Mouse (Mus musculus) neural tube, embryonic 12.5 days (tissue): ENCODE data around the gene Rab39. TPM values are rescaled to one million over a fixed set of nuclear protein-coding genes. Genes with fewer than 3 reads are reported as not detected.

Experiments
- ATAC-seq: fragments of 200-750 bp; cut with Nextera tagmentation; 2 replicates; pipeline ENCODE4 v1.8.0; 2017; ENCODE audit warnings: low read depth, mild to moderate bottlenecking, moderate TSS enrichment, moderate library complexity; ENCODE audit not compliant: low FRiP score
- H3K27ac ChIP-seq: fragments of 300-500 bp; sonication (generic); 2 replicates; pipeline ENCODE4 v1.5.1; 2016
- H3K27me3 ChIP-seq: fragments of 300-500 bp; sonication (generic); replicated peaks from 2 replicates; pipeline ENCODE4 v1.6.1; 2016; ENCODE audit warnings: mild to moderate bottlenecking
- H3K36me3 ChIP-seq: fragments of 300-500 bp; sonication (generic); 2 replicates; pipeline ENCODE4 v1.6.1; 2016; ENCODE audit warnings: mild to moderate bottlenecking
- H3K4me1 ChIP-seq: fragments of 300-500 bp; sonication (generic); 2 replicates; pipeline ENCODE4 v1.6.1; 2016
- H3K4me2 ChIP-seq: fragments of 300-500 bp; sonication (generic); replicated peaks from 2 replicates; pipeline ENCODE4 v1.6.1; 2016; ENCODE audit warnings: mild to moderate bottlenecking
- H3K4me3 ChIP-seq: fragments of 300-500 bp; sonication (generic); 2 replicates; pipeline ENCODE4 v1.5.1; 2016
- H3K9ac ChIP-seq: fragments of 300-500 bp; sonication (generic); 2 replicates; pipeline ENCODE4 v1.6.1; 2016; ENCODE audit warnings: mild to moderate bottlenecking
- H3K9me3 ChIP-seq: fragments of 300-500 bp; sonication (generic); 2 replicates; pipeline ENCODE4 v1.6.1; 2016; ENCODE audit warnings: mild to moderate bottlenecking
- WGBS: fragments of 180-500 bp; shearing (Covaris S2); methylation state at CpG from one replicate; pipeline ENCODE4 v1.1.7; 2016; 5-methylcytosine and 5-hydroxymethylcytosine counted together
- polyA plus RNA-seq: library from polyadenylated mRNA; unstranded; fragments of >200 nt; fragmentation: Nextera tagmentation; extraction: Ambion mirVana; gene quantifications from 2 replicates; pipeline ENCODE4 v1.2.1, GENCODE M21; 2016

Rab39 gene
- 3.8 and 5.2 TPM in 2 replicates for polyA plus RNA-seq

- no peaks in the 10 kb centered on the region for H3K9me3 ChIP-seq
- peak within 1 kb of the TSS; percentile 70 for H3K4me3 ChIP-seq
- no peaks in the 10 kb centered on the region for H3K27me3 ChIP-seq
- no peaks in the 10 kb centered on the region for H3K36me3 ChIP-seq
- under 1% methylated on average over 49 of the region's 49 CpGs for WGBS
- no peaks in the 10 kb centered on the region for H3K4me1 ChIP-seq
- peak within 1 kb of the TSS; percentile 80 for H3K4me2 ChIP-seq
- H3K27ac ChIP-seq, result no peak within 1 kb of the TSS
- peak within 1 kb of the TSS; percentile 57 for H3K9ac ChIP-seq
- peak; percentile 97 for ATAC-seq
These were observed at the start of gene Rab39 for GRCm38 (mm10) chr9:53705992-53706696. TSS of gene Rab39 (minus strand) at chr9:53706232.

- H3K4me2 ChIP-seq, result no peak overlapping the region
- H3K9me3 ChIP-seq, result no peaks in the 10 kb centered on the region
- no peaks in the 10 kb centered on the region for H3K36me3 ChIP-seq
- no peaks in the 10 kb centered on the region for H3K4me1 ChIP-seq
- ATAC-seq, result no peak
- H3K9ac ChIP-seq, result no peak overlapping the region
- no peak overlapping the region for H3K4me3 ChIP-seq
- no peaks in the 10 kb centered on the region for H3K27me3 ChIP-seq
- H3K27ac ChIP-seq, result no peak overlapping the region
These were observed 48.8 kb upstream of the Rab39 start for GRCm38 (mm10) chr9:53754801-53755200.

- Histone ChIP-seq H3K4me1 (no peaks in the 10 kb centered on the region), H3K4me2 (no peak overlapping the region), H3K27ac (no peak overlapping the region), H3K9ac (no peak overlapping the region), H3K27me3 (no peaks in the 10 kb centered on the region), H3K9me3 (no peaks in the 10 kb centered on the region), H3K4me3 (no peak overlapping the region), H3K36me3 (no peaks in the 10 kb centered on the region)
- no peak for ATAC-seq
- WGBS, result 51% methylated on average over 5 of the region's 5 CpGs
These were observed 44.9 kb upstream of the Rab39 start for GRCm38 (mm10) chr9:53750899-53751298.

GRCm38 (mm10) chr9:53750411-53750810 lies 44.4 kb upstream of the Rab39 start:
- WGBS, result 89% methylated on average over 13 of the region's 13 CpGs
- no peak overlapping the region for H3K9ac ChIP-seq
- ATAC-seq, result no peak
- no peak overlapping the region for H3K4me2 ChIP-seq
- H3K9me3 ChIP-seq, result no peaks in the 10 kb centered on the region
- H3K27ac ChIP-seq, result no peak overlapping the region
- no peaks in the 10 kb centered on the region for H3K27me3 ChIP-seq
- H3K4me3 ChIP-seq, result no peak overlapping the region
- no peaks in the 10 kb centered on the region for H3K4me1 ChIP-seq
- H3K36me3 ChIP-seq, result no peaks in the 10 kb centered on the region

- Histone ChIP-seq H3K4me1 (no peaks in the 10 kb centered on the region), H3K27ac (no peak overlapping the region), H3K9ac (no peak overlapping the region), H3K4me2 (no peak overlapping the region), H3K9me3 (no peaks in the 10 kb centered on the region), H3K27me3 (no peaks in the 10 kb centered on the region), H3K36me3 (no peaks in the 10 kb centered on the region), H3K4me3 (no peak overlapping the region)
- no peak for ATAC-seq
- 62% methylated on average over 3 of the region's 3 CpGs for WGBS
These were observed 34.9 kb upstream of the Rab39 start for GRCm38 (mm10) chr9:53740829-53741404.

- H3K4me1 ChIP-seq, result no peaks in the 10 kb centered on the region
- ATAC-seq, result peak; percentile 41
- H3K9me3 ChIP-seq, result no peaks in the 10 kb centered on the region
- H3K27ac ChIP-seq, result no peak overlapping the region
- under 1% methylated on average over 28 of the region's 28 CpGs for WGBS
- H3K4me3 ChIP-seq, result peak overlapping the region; percentile 70
- no peaks in the 10 kb centered on the region for H3K36me3 ChIP-seq
- H3K4me2 ChIP-seq, result peak overlapping the region; percentile 80
- H3K27me3 ChIP-seq, result no peaks in the 10 kb centered on the region
- peak overlapping the region; percentile 57 for H3K9ac ChIP-seq
These were observed 491 bp downstream of the Rab39 start for GRCm38 (mm10) chr9:53705491-53705991.

GRCm38 (mm10) chr9:53702991-53703390 lies 3.0 kb downstream of the Rab39 start:
- H3K4me2 ChIP-seq, result no peak overlapping the region
- H3K27ac ChIP-seq, result no peak overlapping the region
- no peaks in the 10 kb centered on the region for H3K36me3 ChIP-seq
- H3K27me3 ChIP-seq, result no peaks in the 10 kb centered on the region
- no peaks in the 10 kb centered on the region for H3K4me1 ChIP-seq
- no peak overlapping the region for H3K9ac ChIP-seq
- H3K9me3 ChIP-seq, result no peaks in the 10 kb centered on the region
- H3K4me3 ChIP-seq, result no peak overlapping the region
- ATAC-seq, result no peak
- WGBS, result 91% methylated on average over 1 of the region's 1 CpGs

- no peaks in the 10 kb centered on the region for H3K36me3 ChIP-seq
- 77% methylated on average over 4 of the region's 4 CpGs for WGBS
- H3K27ac ChIP-seq, result no peak overlapping the region
- no peak overlapping the region for H3K4me2 ChIP-seq
- no peaks in the 10 kb centered on the region for H3K27me3 ChIP-seq
- H3K4me1 ChIP-seq, result no peaks in the 10 kb centered on the region
- H3K9ac ChIP-seq, result no peak overlapping the region
- H3K9me3 ChIP-seq, result no peaks in the 10 kb centered on the region
- ATAC-seq, result no peak
- H3K4me3 ChIP-seq, result no peak overlapping the region
These were observed 5.5 kb downstream of the Rab39 start for GRCm38 (mm10) chr9:53700496-53700895.

GRCm38 (mm10) chr9:53695846-53696245 lies 10.2 kb downstream of the Rab39 start:
- no peak overlapping the region for H3K4me2 ChIP-seq
- WGBS, result 87% methylated on average over 5 of the region's 5 CpGs
- H3K9ac ChIP-seq, result no peak overlapping the region
- ATAC-seq, result no peak
- no peak overlapping the region for H3K27ac ChIP-seq
- H3K27me3 ChIP-seq, result no peaks in the 10 kb centered on the region
- no peaks in the 10 kb centered on the region for H3K9me3 ChIP-seq
- no peaks in the 10 kb centered on the region for H3K36me3 ChIP-seq
- no peak overlapping the region for H3K4me3 ChIP-seq
- H3K4me1 ChIP-seq, result no peaks in the 10 kb centered on the region

GRCm38 (mm10) chr9:53693718-53694117 lies 12.3 kb downstream of the Rab39 start:
- no peak for ATAC-seq
- 77% methylated on average over 1 of the region's 1 CpGs for WGBS
- Histone ChIP-seq H3K4me2 (no peak overlapping the region), H3K4me1 (no peaks in the 10 kb centered on the region), H3K36me3 (no peaks in the 10 kb centered on the region), H3K27me3 (no peaks in the 10 kb centered on the region), H3K9ac (no peak overlapping the region), H3K27ac (no peak overlapping the region), H3K9me3 (no peaks in the 10 kb centered on the region), H3K4me3 (no peak overlapping the region)

- no peaks in the 10 kb centered on the region for H3K9me3 ChIP-seq
- H3K36me3 ChIP-seq, result no peaks in the 10 kb centered on the region
- no peak for ATAC-seq
- no peak overlapping the region for H3K4me2 ChIP-seq
- no peak overlapping the region for H3K4me3 ChIP-seq
- no peaks in the 10 kb centered on the region for H3K27me3 ChIP-seq
- H3K9ac ChIP-seq, result no peak overlapping the region
- H3K4me1 ChIP-seq, result no peaks in the 10 kb centered on the region
- no peak overlapping the region for H3K27ac ChIP-seq
- 50% methylated on average over 7 of the region's 7 CpGs for WGBS
These were observed 14.0 kb downstream of the Rab39 start for GRCm38 (mm10) chr9:53691745-53692670.

- no peaks in the 10 kb centered on the region for H3K36me3 ChIP-seq
- no peaks in the 10 kb centered on the region for H3K27me3 ChIP-seq
- H3K4me3 ChIP-seq, result no peak overlapping the region
- H3K4me2 ChIP-seq, result no peak overlapping the region
- ATAC-seq, result no peak
- no peaks in the 10 kb centered on the region for H3K4me1 ChIP-seq
- 0 out of 2 replicates have a peak, but pooled peaks cover 3% of the 10 kb centered on the region for H3K9me3 ChIP-seq
- WGBS, result 76% methylated on average over 1 of the region's 1 CpGs
- no peak overlapping the region for H3K9ac ChIP-seq
- H3K27ac ChIP-seq, result no peak overlapping the region
These were observed 25.2 kb downstream of the Rab39 start for GRCm38 (mm10) chr9:53680851-53681250.
